7 mouse cellular contexts compared by ENCODE assay signal in the genomic region with DNA sequence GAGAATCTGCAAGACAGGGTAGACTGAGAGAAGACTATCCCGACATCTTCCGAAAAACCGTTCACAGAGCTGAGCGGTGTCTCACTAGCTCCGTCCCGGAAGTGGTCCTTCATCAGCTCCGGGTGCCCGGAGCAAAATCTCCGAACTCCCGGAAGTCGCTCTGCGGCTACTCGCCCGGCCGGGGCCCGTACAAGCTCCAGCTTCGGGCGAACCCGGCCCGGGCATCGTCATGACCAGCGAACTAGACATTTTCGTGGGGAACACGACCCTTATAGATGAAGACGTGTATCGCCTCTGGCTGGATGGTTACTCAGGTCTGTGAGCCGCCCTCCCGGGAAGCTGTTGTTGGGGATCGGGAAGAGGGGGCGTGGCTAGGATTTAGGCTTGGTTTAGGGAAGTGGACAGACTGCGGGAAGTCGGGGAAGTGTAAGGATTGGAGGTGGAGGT. TPM values are rescaled to one million over a fixed set of nuclear protein-coding genes. Genes with fewer than 3 reads are reported as not detected.
DNase-seq lines count a peak whose midpoint lies in the region; ATAC-seq lines count a peak whose summit lies in the region.

Gene Fibp, plus strand, starts transcription at position 151 of the 447 bp plus-strand sequence.

- peak within 1 kb of the TSS; percentile 86 for H3K27ac ChIP-seq in embryonic facial prominence, embryonic 10.5 days (replicated peaks)
- no peak within 1 kb of the TSS; the same call in 1 of the 2 replicates for H3K27ac ChIP-seq in limb, embryonic 11.5 days (replicated peaks; ENCODE audit: low read depth, low read length)
- H3K27ac ChIP-seq in midbrain, embryonic 14.5 days (replicated peaks; ENCODE audit: low read depth, low read length), result peak within 1 kb of the TSS; percentile 83

- peak within 1 kb of the TSS; percentile 88 for H3K4me2 ChIP-seq in limb, embryonic 11.5 days (ENCODE audit: low read depth, severe bottlenecking)
- H3K4me2 ChIP-seq in midbrain, embryonic 14.5 days (ENCODE audit: low read length), result peak within 1 kb of the TSS; percentile 93

- ATAC-seq in granulocyte monocyte progenitor cell, adult 5-6 weeks (replicated peaks; ENCODE audit: poor library complexity, severe bottlenecking), result peak; percentile 68
- peak; percentile 58 for ATAC-seq in limb, embryonic 11.5 days (ENCODE audit: insufficient number of reproducible peaks, low FRiP score, low TSS enrichment, low read depth)
- ATAC-seq in midbrain, embryonic 14.5 days (ENCODE audit: low FRiP score, low TSS enrichment), result peak; percentile 51

- H3K4me1 ChIP-seq in embryonic facial prominence, embryonic 10.5 days, result peaks cover 51% of the 10 kb centered on the region
- peaks cover 23% of the 10 kb centered on the region for H3K4me1 ChIP-seq in limb, embryonic 11.5 days (ENCODE audit: control insufficient read depth, insufficient read depth, low read length)
- peaks cover 36% of the 10 kb centered on the region for H3K4me1 ChIP-seq in midbrain, embryonic 14.5 days (ENCODE audit: control insufficient read depth, insufficient read depth, low read length)

- H3K9me3 ChIP-seq in embryonic facial prominence, embryonic 10.5 days, result no peaks in the 10 kb centered on the region
- H3K9me3 ChIP-seq in limb, embryonic 11.5 days (ENCODE audit: control insufficient read depth, low read length), result no peaks in the 10 kb centered on the region
- H3K9me3 ChIP-seq in midbrain, embryonic 14.5 days (ENCODE audit: control insufficient read depth, low read length), result no peaks in the 10 kb centered on the region

- under 1% methylated on average over 32 of the region's 32 CpGs for WGBS in embryonic facial prominence, embryonic 10.5 days
- WGBS in limb, embryonic 11.5 days, result under 1% methylated on average over 32 of the region's 32 CpGs
- under 1% methylated on average over 32 of the region's 32 CpGs for WGBS in midbrain, embryonic 14.5 days

- peak within 1 kb of the TSS; percentile 83 for H3K4me3 ChIP-seq in embryonic facial prominence, embryonic 10.5 days
- H3K4me3 ChIP-seq in limb, embryonic 11.5 days (ENCODE audit: low read depth, low read length), result peak within 1 kb of the TSS; percentile 71
- peak within 1 kb of the TSS; percentile 86 for H3K4me3 ChIP-seq in midbrain, embryonic 14.5 days (replicated peaks; ENCODE audit: low read depth, low read length)

- peaks cover 35% of the 10 kb centered on the region for H3K36me3 ChIP-seq in embryonic facial prominence, embryonic 10.5 days (replicated peaks)
- peaks cover 11% of the 10 kb centered on the region for H3K36me3 ChIP-seq in limb, embryonic 11.5 days (ENCODE audit: control insufficient read depth, insufficient read depth, low read length)
- peaks cover 25% of the 10 kb centered on the region for H3K36me3 ChIP-seq in midbrain, embryonic 14.5 days (ENCODE audit: control insufficient read depth, insufficient read depth, low read length)

- DNase-seq in adrenal gland, postnatal 10 days, result peak; percentile 94
- DNase-seq in embryonic facial prominence, embryonic 10.5 days (ENCODE audit: low spot score), result peak; percentile 93
- peak; percentile 86 for DNase-seq in kidney, adult 11 months
- peak; percentile 93 for DNase-seq in limb, embryonic 11.5 days (ENCODE audit: low spot score)
- DNase-seq in midbrain, embryonic 14.5 days, result peak; percentile 96
- peak; percentile 68 to 83 for DNase-seq in spleen, adult 18-20 months

- H3K27me3 ChIP-seq in embryonic facial prominence, embryonic 10.5 days (replicated peaks; ENCODE audit: low read depth, poor library complexity, severe bottlenecking), result peaks cover 18% of the 10 kb centered on the region
- no peaks in the 10 kb centered on the region for H3K27me3 ChIP-seq in limb, embryonic 11.5 days (ENCODE audit: control insufficient read depth, insufficient read depth, low read length)
- H3K27me3 ChIP-seq in midbrain, embryonic 14.5 days (ENCODE audit: control insufficient read depth, insufficient read depth, low read length), result no peaks in the 10 kb centered on the region

- H3K9ac ChIP-seq in limb, embryonic 11.5 days (ENCODE audit: low read length), result peak within 1 kb of the TSS; percentile 69
- peak within 1 kb of the TSS; percentile 73 for H3K9ac ChIP-seq in midbrain, embryonic 14.5 days (replicated peaks; ENCODE audit: low read length)

RNA-seq across cellular contexts. Expression of gene Fibp, which starts in this region (rescaled TPM):
- total RNA-seq in adrenal gland, postnatal 10 days (2021), result 10 to 100 TPM; 74.9 to 99.3 TPM
- polyA plus RNA-seq in embryonic facial prominence, embryonic 10.5 days (2016; fragmentation: Nextera tagmentation; extraction: Ambion mirVana), result 101 and 109 TPM in 2 replicates
- total RNA-seq in granulocyte monocyte progenitor cell, adult 5-6 weeks (2014; fragmentation: Nextera tagmentation), result 33.6 and 94.2 TPM in 2 replicates
- 112 and 122 TPM in 2 replicates for total RNA-seq in granulocyte monocyte progenitor cell, adult 5-6 weeks (2017)
- 113 and 116 TPM in 2 replicates for polyA plus RNA-seq in limb, embryonic 11.5 days (2014; fragmentation: Nextera tagmentation; extraction: Ambion mirVana)
- 169 and 199 TPM in 2 replicates for polyA plus RNA-seq in midbrain, embryonic 14.5 days (2014; fragmentation: Nextera tagmentation; extraction: Ambion mirVana)
